Mouse (Mus musculus) adrenal gland, postnatal 0 days (tissue): ENCODE data around the gene Zc2hc1b. TPM values are rescaled to one million over a fixed set of nuclear protein-coding genes. Genes with fewer than 3 reads are reported as not detected.

ENCODE experiments used
- polyA plus RNA-seq: library from polyadenylated mRNA; unstranded; fragments of >200 nt; fragmentation: Nextera tagmentation; extraction: Ambion mirVana; gene quantifications from 2 replicates; pipeline ENCODE4 v1.2.1, GENCODE M21; 2015

Zc2hc1b gene
- polyA plus RNA-seq = not detected in 2 replicates

DNA sequence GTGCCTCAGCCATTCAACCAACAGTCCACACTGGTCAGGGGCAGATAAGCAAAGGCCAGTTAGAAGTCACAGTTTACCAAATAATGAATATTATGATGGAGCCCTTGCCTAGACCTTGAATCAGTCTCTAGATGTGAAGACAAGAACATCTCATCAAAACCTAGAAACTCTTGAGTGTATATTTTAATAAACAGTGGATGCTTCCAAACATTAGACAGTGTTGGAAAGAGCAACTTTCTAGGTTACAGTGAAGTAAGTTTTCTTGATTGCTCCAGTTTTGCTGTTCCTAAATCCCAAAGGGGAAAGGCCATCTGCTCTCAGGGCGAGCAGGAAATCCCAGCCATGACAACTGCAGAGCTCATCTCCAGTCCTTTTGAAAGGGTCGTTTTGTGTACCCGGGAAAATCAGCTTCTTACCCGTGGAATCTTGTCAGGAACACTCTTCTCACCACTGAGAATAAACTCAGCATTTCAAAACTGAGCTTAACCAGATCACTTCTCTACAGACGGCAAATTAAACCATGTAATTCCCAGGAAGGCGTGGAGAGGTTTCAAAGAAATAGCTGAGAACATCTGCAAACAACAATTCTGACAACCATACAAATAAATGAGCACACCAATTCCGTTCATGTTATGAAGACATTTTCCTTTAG is at the start of gene Zc2hc1b:
Gene Zc2hc1b, minus strand, starts transcription at position 51 of the 652 bp plus-strand sequence.

DNA sequence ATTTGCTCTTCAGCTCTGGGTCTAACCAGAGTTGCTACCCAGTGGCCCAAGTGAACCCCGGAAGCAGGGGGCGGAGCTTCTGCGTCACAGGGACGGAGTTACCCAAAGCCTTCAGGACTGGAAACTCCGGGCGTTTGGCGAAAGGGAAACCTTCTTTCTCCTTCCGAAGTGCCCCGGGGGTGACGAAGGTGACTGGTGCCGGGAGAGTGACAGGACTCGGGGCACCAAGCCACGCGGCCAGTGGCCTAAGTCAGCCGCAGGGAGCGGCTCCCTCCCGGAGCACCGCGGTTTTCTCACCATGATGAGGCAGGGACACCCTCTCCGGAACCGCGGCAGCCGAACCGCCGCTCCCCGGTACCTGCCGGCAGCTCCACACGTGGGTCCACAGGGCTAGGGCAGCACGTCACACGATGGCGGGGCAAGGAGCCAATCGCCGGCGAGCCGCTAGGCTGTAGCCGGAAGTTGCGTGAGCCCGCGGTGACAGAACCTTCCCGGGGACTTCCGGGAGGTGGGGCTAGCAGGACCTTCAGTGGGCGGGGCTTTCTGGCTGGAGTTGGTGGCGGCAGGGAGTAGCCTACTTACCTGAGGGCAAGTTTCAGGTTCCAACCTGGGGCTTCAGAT is 15.0 kb upstream of the Zc2hc1b start, which contains the start of gene Ltv1:
Gene Ltv1, minus strand, starts transcription at position 438 of the 621 bp plus-strand sequence.

Other genes starting within 250 kb of the Zc2hc1b start
- 6.7 and 8.6 TPM in 2 replicates for gene Stx11, start 213.7 kb downstream of the Zc2hc1b start, polyA plus RNA-seq
- 39.3 and 40.6 TPM in 2 replicates for gene Sf3b5, start 172.7 kb downstream of the Zc2hc1b start, polyA plus RNA-seq
- gene Plagl1, start 117.5 kb downstream of the Zc2hc1b start, polyA plus RNA-seq = 95.8 and 167 TPM in 2 replicates
- gene Ltv1, start 15.1 kb upstream of the Zc2hc1b start, polyA plus RNA-seq = 30.7 and 37.9 TPM in 2 replicates